Mouse (Mus musculus) heart, adult 2 months (tissue): ENCODE data around the gene Flot2. TPM values are rescaled to one million over a fixed set of nuclear protein-coding genes. Genes with fewer than 3 reads are reported as not detected.
"Not testable (repeated sequence)": the region's sequence is repeated elsewhere in the genome, so short reads cannot be mapped to it uniquely, and the experiment has no call there.

Experiments used
- DNase-seq, 2 experiments: peaks; one replicate each; pipeline ENCODE4 v3.0.0; 2021
- H3K27ac ChIP-seq: fragments of 200-600 bp; 2 replicates; pipeline ENCODE4 v1.8.1; 2022
- H3K27me3 ChIP-seq: fragments of 200-500 bp; 2 replicates; pipeline ENCODE4 v1.6.1; 2012; ENCODE audit warnings: mild to moderate bottlenecking, low read length, inconsistent platforms, mixed read lengths; ENCODE audit not compliant: control insufficient read depth, insufficient read depth
- H3K36me3 ChIP-seq: fragments of 200-500 bp; 2 replicates; pipeline ENCODE4 v1.6.1; 2012; ENCODE audit warnings: low read length, inconsistent platforms; ENCODE audit not compliant: control insufficient read depth, insufficient read depth
- H3K4me1 ChIP-seq: fragments of 200-500 bp; 2 replicates; pipeline ENCODE4 v1.6.1; 2011; ENCODE audit warnings: low read length; ENCODE audit not compliant: control insufficient read depth, insufficient read depth
- H3K4me3 ChIP-seq: fragments of 200-600 bp; 2 replicates; pipeline ENCODE4 v1.8.1; 2022
- H3K79me2 ChIP-seq: fragments of 200-500 bp; replicated peaks from 2 replicates; pipeline ENCODE4 v1.6.1; 2012; ENCODE audit warnings: mild to moderate bottlenecking, inconsistent platforms, low read length, moderate library complexity, mixed read lengths; ENCODE audit not compliant: control insufficient read depth, insufficient read depth
- H3K9ac ChIP-seq: fragments of 200-500 bp; 2 replicates; pipeline ENCODE4 v1.6.1; 2012; ENCODE audit warnings: low read depth, mild to moderate bottlenecking, control low read depth, inconsistent platforms, low read length, mixed read lengths
- CTCF ChIP-seq: fragments of 200-600 bp; IDR thresholded peaks from 2 replicates; pipeline ENCODE4 v1.8.1; 2022; ENCODE audit warnings: antibody characterized with exemption, mild to moderate bottlenecking, moderate library complexity
- EP300 ChIP-seq: fragments of 200-500 bp; IDR thresholded peaks from 2 replicates; pipeline ENCODE4 v1.6.1; 2011; ENCODE audit warnings: low read depth, low read length, control low read depth; ENCODE audit not compliant: insufficient read depth
- POLR2A ChIP-seq: fragments of 200-500 bp; IDR thresholded peaks from 2 replicates; pipeline ENCODE4 v1.6.1; 2011; ENCODE audit warnings: mild to moderate bottlenecking, low read depth, low read length, control low read depth; ENCODE audit not compliant: insufficient read depth
- WGBS: fragments of 180-500 bp; shearing (Covaris S2); methylation state at CpG from one replicate; pipeline ENCODE4 v1.1.7; 2018; 5-methylcytosine and 5-hydroxymethylcytosine counted together
- intact Hi-C: fragments of 180-260 bp; cut with DNase I; formaldehyde crosslinking; loops from one replicate; pipeline ENCODE4 v1.15.1; 2025
- polyA plus RNA-seq: library from polyadenylated mRNA; depleted of rRNA; stranded (reverse); fragments of >200 nt; gene quantifications from 2 replicates; pipeline ENCODE4 v1.2.3, GENCODE M21; 2012
- total RNA-seq, 2 experiments: library from RNA; stranded (reverse); gene quantifications; 2 replicates each; pipeline ENCODE4 v1.2.3; 2021

The Flot2 gene
- total and polyA plus RNA-seq, 3 experiments, result 51.7 to 118 (median 59.9) TPM

GRCm38 (mm10) chr11:78033931-78034617, 3.7 kb upstream of the Flot2 start:
- H3K9ac ChIP-seq, result no peak overlapping the region
- no peaks in the 10 kb centered on the region for H3K79me2 ChIP-seq
- no peak for DNase-seq
- WGBS, result 89% methylated on average over 23 of the region's 23 CpGs
- H3K36me3 ChIP-seq, result no peaks in the 10 kb centered on the region; the same call in 1 of the 2 replicates
- peaks cover 7% of the 10 kb centered on the region for H3K4me1 ChIP-seq
- no peaks in the 10 kb centered on the region for H3K27me3 ChIP-seq
- intact Hi-C loops, result no loop called here
- H3K4me3 ChIP-seq, result no peak overlapping the region
- TF ChIP-seq EP300, result no peak
- TF ChIP-seq CTCF, result no peak
- no peak for TF ChIP-seq POLR2A
- H3K27ac ChIP-seq, result no peak overlapping the region

GRCm38 (mm10) chr11:78036791-78037190, 940 bp upstream of the Flot2 start:
- TF ChIP-seq CTCF (no peak), POLR2A (no peak), EP300 (no peak)
- no peaks in the 10 kb centered on the region for H3K27me3 ChIP-seq
- no peaks in the 10 kb centered on the region for H3K79me2 ChIP-seq
- no peak overlapping the region for H3K9ac ChIP-seq
- H3K4me3 ChIP-seq, result no peak overlapping the region
- 78% methylated on average over 10 of the region's 10 CpGs for WGBS
- H3K36me3 ChIP-seq, result no peaks in the 10 kb centered on the region
- H3K4me1 ChIP-seq, result peaks cover 2% of the 10 kb centered on the region
- no peak for DNase-seq
- intact Hi-C loops, result no loop called here
- no peak overlapping the region for H3K27ac ChIP-seq

GRCm38 (mm10) chr11:78040878-78041277, 3.1 kb downstream of the Flot2 start:
- Histone ChIP-seq H3K4me3 (no peak overlapping the region), H3K79me2 (no peaks in the 10 kb centered on the region), H3K36me3 (no peaks in the 10 kb centered on the region), H3K27me3 (no peaks in the 10 kb centered on the region), H3K4me1 (peaks cover 3% of the 10 kb centered on the region), H3K27ac (no peak overlapping the region), H3K9ac (no peak overlapping the region)
- DNase-seq, result no peak
- WGBS, result 74% methylated on average over 2 of the region's 2 CpGs
- no peak for TF ChIP-seq EP300
- peak; percentile 34; the same call in 1 of the 2 replicates for TF ChIP-seq CTCF
- intact Hi-C loops, result no loop called here

- intact Hi-C loops, H3K27ac ChIP-seq, H3K36me3 ChIP-seq, H3K9ac ChIP-seq, H3K4me3 ChIP-seq, H3K79me2 ChIP-seq, H3K27me3 ChIP-seq, H3K4me1 ChIP-seq, DNase-seq: not testable (repeated sequence)
- WGBS, result 94% methylated on average over 4 of the region's 4 CpGs
- TF ChIP-seq CTCF, result peak; percentile 28; the same call in 1 of the 2 replicates
Measured at GRCm38 (mm10) chr11:78042290-78042870, 4.6 kb downstream of the Flot2 start.

- TF ChIP-seq POLR2A, result 0 out of 2 replicates have a peak, but pooled peaks have one; percentile 2
- no peak for TF ChIP-seq CTCF
- peak; percentile 80 for TF ChIP-seq EP300
- Histone ChIP-seq H3K79me2 (no peaks in the 10 kb centered on the region), H3K4me1 (peaks cover 3% of the 10 kb centered on the region), H3K36me3 (no peaks in the 10 kb centered on the region), H3K9ac (no peak overlapping the region), H3K4me3 (no peak overlapping the region; the same call in 1 of the 2 replicates), H3K27ac (peak overlapping the region; percentile 77), H3K27me3 (no peaks in the 10 kb centered on the region)
- peak; percentile 87 to 92 for DNase-seq
- intact Hi-C loops, result loop anchor here (5.0 kb wide), 1 partner anchor 47 kb away; the partner anchor contains the start of gene Fam222b
- 13% methylated on average over 5 of the region's 5 CpGs for WGBS
Measured at GRCm38 (mm10) chr11:78044758-78045251, 7.1 kb downstream of the Flot2 start.

- not testable (repeated sequence) for DNase-seq, H3K4me3 ChIP-seq, H3K27me3 ChIP-seq, H3K36me3 ChIP-seq, H3K9ac ChIP-seq, H3K4me1 ChIP-seq, H3K79me2 ChIP-seq, H3K27ac ChIP-seq
- intact Hi-C loops, result loop anchor here (5.0 kb wide), 1 partner anchor 44 kb away; the partner anchor contains the start of gene Fam222b
- WGBS, result 85% methylated on average over 4 of the region's 4 CpGs
Measured at GRCm38 (mm10) chr11:78048637-78049036, 10.9 kb downstream of the Flot2 start.
